Mouse (Mus musculus): ENCODE measurements around the gene Susd1. TPM values are rescaled to one million over a fixed set of nuclear protein-coding genes. Genes with fewer than 3 reads are reported as not detected.

Gene Susd1
- polyA plus RNA-seq, 1 experiment from 2014 or later = 1.4 TPM

DNA sequence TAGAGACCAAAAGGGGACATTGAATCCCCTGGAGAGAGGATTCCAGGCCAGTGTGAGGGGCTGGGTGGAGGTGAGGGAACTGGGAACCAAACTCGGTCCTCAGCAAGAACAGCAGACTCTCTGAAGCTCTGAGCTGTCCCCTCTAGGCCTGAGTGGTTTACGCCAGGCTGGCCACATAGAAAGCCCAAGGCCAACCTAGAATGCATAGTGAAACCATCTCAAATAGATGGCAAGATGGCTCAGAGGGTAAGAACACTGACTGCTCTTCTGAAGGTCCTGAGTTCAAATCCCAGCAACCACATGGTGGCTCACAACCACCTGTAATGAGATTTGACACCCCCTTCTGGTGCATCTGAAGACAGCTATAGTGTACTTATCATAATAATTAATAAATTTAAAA lies 88.1 kb downstream of the Susd1 start:
- Histone ChIP-seq H3K27ac (ENCODE audit: low read depth, low read length) (no peak overlapping the region), H3K9ac (replicated peaks; ENCODE audit: low read depth, low read length) (no peak overlapping the region), H3K36me3 (ENCODE audit: control insufficient read depth, insufficient read depth, low read length) (no peaks in the 10 kb centered on the region), H3K9me3 (ENCODE audit: control insufficient read depth, low read length) (no peaks in the 10 kb centered on the region), H3K27me3 (ENCODE audit: control insufficient read depth, insufficient read depth, low read length) (no peaks in the 10 kb centered on the region), H3K4me1 (ENCODE audit: control insufficient read depth, insufficient read depth, low read length) (no peaks in the 10 kb centered on the region), H3K4me2 (ENCODE audit: low read depth, low read length) (no peak overlapping the region), H3K4me3 (ENCODE audit: low read depth, low read length) (no peak overlapping the region)
- no peak for ATAC-seq (ENCODE audit: low read depth)
- 89% methylated on average over 2 of the region's 2 CpGs for WGBS

DNA sequence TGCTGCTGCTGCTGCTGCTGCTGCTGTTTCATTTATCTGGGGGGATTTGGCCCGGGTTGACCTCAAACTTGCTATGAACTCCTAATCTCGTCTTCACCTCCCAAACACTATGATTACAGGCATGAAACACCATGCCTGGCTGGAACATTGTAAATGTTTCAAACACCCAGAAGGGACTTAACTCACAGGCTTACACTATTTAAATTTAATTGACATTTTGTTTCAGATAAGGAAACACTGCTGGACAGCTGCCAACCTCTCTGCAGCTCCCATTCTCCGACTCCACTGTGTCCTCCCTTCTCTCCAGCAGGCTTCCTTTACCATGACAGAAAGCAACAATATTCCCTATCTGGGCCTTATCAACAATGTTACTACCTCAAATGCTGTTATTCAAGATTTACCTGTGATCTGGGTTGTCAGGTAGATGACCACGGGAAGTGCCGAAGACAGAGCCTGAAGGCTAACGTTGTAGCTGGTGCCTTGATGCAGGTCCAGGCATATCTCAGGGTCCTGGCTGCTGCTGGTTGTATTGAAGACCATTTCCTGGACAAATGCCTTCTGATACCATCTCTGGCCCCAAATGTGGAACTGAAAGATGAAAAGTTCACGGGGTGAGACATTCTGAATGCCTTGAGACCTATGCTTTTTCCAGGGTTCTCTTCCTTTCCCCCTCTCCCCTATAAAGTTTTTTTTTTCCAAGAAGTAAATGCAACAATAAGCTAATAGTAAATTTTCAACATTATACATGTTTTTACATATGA lies 88.8 kb downstream of the Susd1 start:
- 71% methylated on average over 7 of the region's 7 CpGs for WGBS
- no peaks in the 10 kb centered on the region for H3K36me3 ChIP-seq (ENCODE audit: control insufficient read depth, insufficient read depth, low read length)
- no peaks in the 10 kb centered on the region for H3K27me3 ChIP-seq (ENCODE audit: control insufficient read depth, insufficient read depth, low read length)
- no peak overlapping the region for H3K27ac ChIP-seq (ENCODE audit: low read depth, low read length)
- no peak overlapping the region for H3K4me3 ChIP-seq (ENCODE audit: low read depth, low read length)
- no peak overlapping the region for H3K9ac ChIP-seq (replicated peaks; ENCODE audit: low read depth, low read length)
- no peak for ATAC-seq (ENCODE audit: low read depth)
- no peaks in the 10 kb centered on the region for H3K9me3 ChIP-seq (ENCODE audit: control insufficient read depth, low read length)
- no peaks in the 10 kb centered on the region for H3K4me1 ChIP-seq (ENCODE audit: control insufficient read depth, insufficient read depth, low read length)
- no peak overlapping the region for H3K4me2 ChIP-seq (ENCODE audit: low read depth, low read length)

DNA sequence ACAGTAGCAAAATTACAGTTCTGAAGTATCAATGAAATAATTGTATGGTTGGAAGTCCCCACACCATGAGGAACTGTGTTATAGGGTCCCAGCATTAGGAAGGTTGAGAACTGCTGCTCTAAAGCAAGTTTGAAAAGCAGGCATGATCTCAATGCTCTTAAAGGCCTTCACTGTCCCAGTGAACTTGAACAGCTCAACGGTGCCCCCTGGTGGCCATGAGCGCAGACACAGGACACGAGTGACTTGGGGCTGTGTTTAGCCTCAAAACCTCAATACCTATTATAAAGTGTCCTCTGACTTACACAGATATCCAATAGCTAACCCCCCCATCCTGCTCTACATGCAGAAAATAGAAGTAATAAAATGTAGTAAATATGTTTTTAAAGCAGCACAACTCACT lies 97.7 kb downstream of the Susd1 start:
- Histone ChIP-seq H3K4me1 (ENCODE audit: control insufficient read depth, insufficient read depth, low read length) (no peaks in the 10 kb centered on the region), H3K27ac (ENCODE audit: low read depth, low read length) (no peak overlapping the region), H3K4me2 (ENCODE audit: low read depth, low read length) (no peak overlapping the region), H3K9me3 (ENCODE audit: control insufficient read depth, low read length) (no peaks in the 10 kb centered on the region), H3K4me3 (ENCODE audit: low read depth, low read length) (no peak overlapping the region), H3K36me3 (ENCODE audit: control insufficient read depth, insufficient read depth, low read length) (no peaks in the 10 kb centered on the region), H3K9ac (replicated peaks; ENCODE audit: low read depth, low read length) (no peak overlapping the region), H3K27me3 (ENCODE audit: control insufficient read depth, insufficient read depth, low read length) (no peaks in the 10 kb centered on the region)
- WGBS = 0% methylated on average over 3 of the region's 3 CpGs
- peak; percentile 95 for ATAC-seq (ENCODE audit: low read depth)

DNA sequence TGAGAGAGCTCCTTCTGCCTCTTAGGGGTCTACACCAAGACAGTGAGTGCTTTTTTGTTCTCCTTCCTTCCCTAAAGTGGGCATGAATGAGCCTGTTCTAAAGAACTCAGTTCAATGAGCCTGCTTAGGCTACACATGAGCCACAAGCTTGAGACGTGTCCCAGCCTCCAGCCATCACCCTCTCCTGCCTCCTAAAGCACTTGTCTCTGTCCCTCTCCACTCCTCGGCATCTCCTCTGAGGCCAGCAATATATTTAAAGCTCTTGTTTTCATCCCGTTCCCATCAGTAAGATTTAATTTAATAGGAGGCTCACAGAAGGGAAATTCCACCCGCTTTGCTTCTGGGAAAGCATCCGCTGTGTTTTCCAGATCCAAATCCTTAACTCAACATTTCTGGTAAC lies 98.4 kb downstream of the Susd1 start:
- no peak for ATAC-seq (ENCODE audit: low read depth)
- WGBS = 64% methylated on average over 5 of the region's 5 CpGs
- no peaks in the 10 kb centered on the region for H3K36me3 ChIP-seq (ENCODE audit: control insufficient read depth, insufficient read depth, low read length)
- H3K4me3 ChIP-seq (ENCODE audit: low read depth, low read length) = no peak overlapping the region
- no peak overlapping the region for H3K9ac ChIP-seq (replicated peaks; ENCODE audit: low read depth, low read length)
- H3K4me1 ChIP-seq (ENCODE audit: control insufficient read depth, insufficient read depth, low read length) = no peaks in the 10 kb centered on the region
- no peak overlapping the region for H3K4me2 ChIP-seq (ENCODE audit: low read depth, low read length)
- H3K27me3 ChIP-seq (ENCODE audit: control insufficient read depth, insufficient read depth, low read length) = no peaks in the 10 kb centered on the region
- no peaks in the 10 kb centered on the region for H3K9me3 ChIP-seq (ENCODE audit: control insufficient read depth, low read length)
- no peak overlapping the region for H3K27ac ChIP-seq (ENCODE audit: low read depth, low read length)

DNA sequence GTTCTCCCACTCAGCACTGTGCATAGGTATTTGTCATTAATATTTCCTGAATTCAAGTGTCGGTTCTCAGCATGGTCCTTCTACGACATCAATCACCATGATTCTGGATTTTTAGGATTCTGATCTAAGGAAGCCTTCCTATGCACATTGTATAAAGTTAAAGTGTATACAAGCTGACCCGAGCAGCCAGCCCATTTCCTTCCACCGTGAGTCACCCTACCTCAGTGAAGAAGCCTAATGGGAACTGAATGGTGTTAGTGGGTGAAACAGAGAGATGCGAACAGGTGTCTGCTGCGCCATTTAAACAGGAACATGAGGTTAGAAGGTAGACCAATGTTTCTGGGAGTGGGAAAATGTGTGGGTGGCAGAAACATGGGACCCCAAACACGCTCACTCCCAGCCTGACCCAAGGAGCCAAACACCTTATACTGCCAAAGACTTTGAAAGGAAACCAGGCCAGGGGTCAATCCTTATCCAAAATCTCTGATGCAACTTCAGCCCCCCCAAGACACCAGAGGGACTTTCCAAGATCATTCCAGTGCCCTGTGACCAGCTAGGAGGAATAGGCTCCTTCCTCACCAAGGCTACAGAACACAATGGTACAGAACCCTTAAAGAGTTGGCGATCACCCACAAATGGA lies 99.4 kb downstream of the Susd1 start:
- no peaks in the 10 kb centered on the region for H3K4me1 ChIP-seq (ENCODE audit: control insufficient read depth, insufficient read depth, low read length)
- 93% methylated on average over 8 of the region's 8 CpGs for WGBS
- no peak overlapping the region for H3K27ac ChIP-seq (ENCODE audit: low read depth, low read length)
- no peak overlapping the region for H3K9ac ChIP-seq (replicated peaks; ENCODE audit: low read depth, low read length)
- H3K9me3 ChIP-seq (ENCODE audit: control insufficient read depth, low read length) = no peaks in the 10 kb centered on the region
- ATAC-seq (ENCODE audit: low read depth) = no peak
- no peaks in the 10 kb centered on the region for H3K36me3 ChIP-seq (ENCODE audit: control insufficient read depth, insufficient read depth, low read length)
- H3K27me3 ChIP-seq (ENCODE audit: control insufficient read depth, insufficient read depth, low read length) = no peaks in the 10 kb centered on the region
- H3K4me3 ChIP-seq (ENCODE audit: low read depth, low read length) = no peak overlapping the region
- H3K4me2 ChIP-seq (ENCODE audit: low read depth, low read length) = no peak overlapping the region

DNA sequence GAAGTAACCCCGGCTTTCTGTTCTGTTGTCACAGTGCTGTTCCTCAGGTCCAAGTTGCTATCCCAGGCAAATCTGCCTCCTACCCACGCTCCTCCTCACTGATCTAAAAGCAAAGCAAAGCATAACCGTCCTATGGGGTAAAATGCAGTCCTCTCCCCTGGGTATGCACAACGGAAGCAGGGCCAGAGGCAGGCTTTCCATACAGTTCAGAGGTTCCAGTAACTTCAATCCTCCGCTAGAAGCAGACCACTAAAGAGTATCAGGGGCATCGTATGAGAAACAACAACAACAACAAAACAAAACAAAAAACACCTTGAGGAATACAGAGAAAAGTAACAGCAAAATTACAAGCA lies 100.9 kb downstream of the Susd1 start:
- WGBS = 84% methylated on average over 6 of the region's 6 CpGs
- H3K36me3 ChIP-seq (ENCODE audit: control insufficient read depth, insufficient read depth, low read length) = no peaks in the 10 kb centered on the region
- H3K4me1 ChIP-seq (ENCODE audit: control insufficient read depth, insufficient read depth, low read length) = no peaks in the 10 kb centered on the region
- no peaks in the 10 kb centered on the region for H3K9me3 ChIP-seq (ENCODE audit: control insufficient read depth, low read length)
- H3K4me2 ChIP-seq (ENCODE audit: low read depth, low read length) = no peak overlapping the region
- H3K27ac ChIP-seq (ENCODE audit: low read depth, low read length) = no peak overlapping the region
- H3K9ac ChIP-seq (replicated peaks; ENCODE audit: low read depth, low read length) = no peak overlapping the region
- no peak for ATAC-seq (ENCODE audit: low read depth)
- no peaks in the 10 kb centered on the region for H3K27me3 ChIP-seq (ENCODE audit: control insufficient read depth, insufficient read depth, low read length)
- H3K4me3 ChIP-seq (ENCODE audit: low read depth, low read length) = no peak overlapping the region

DNA sequence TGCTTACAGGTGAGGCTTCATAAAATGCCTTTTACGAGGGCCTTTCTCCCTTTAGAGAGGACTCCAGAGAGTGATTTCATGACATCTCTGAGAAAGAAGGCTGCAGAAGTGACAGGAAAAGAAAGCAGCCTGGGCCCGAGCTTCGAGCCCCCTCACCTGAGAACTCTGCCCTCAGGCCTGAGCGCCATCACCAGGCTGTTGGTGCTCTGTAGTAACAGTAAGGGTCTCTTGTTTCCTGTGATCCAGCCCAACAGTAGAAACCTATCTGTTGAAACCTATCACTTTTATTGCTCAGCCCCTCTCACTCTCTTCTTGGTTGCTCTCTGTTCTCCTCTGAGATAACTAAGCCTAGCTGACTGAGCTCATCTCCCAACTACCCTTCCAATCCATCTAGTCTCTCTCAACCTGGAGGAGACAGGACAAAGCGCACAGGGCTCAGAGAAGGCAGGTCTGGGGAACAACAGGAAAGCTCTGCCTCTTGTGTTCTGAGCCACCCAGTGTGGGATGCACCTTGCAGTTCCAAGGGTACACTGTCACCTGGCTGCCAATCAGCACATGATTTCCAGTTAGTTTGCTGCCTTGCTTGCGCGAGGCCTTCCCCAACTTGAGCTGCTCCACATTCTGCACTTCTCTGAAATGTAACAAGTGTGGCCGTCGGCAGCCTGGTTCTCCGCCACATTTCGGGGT lies 101.4 kb downstream of the Susd1 start:
- Histone ChIP-seq H3K27me3 (ENCODE audit: control insufficient read depth, insufficient read depth, low read length) (no peaks in the 10 kb centered on the region), H3K27ac (ENCODE audit: low read depth, low read length) (no peak overlapping the region), H3K9me3 (ENCODE audit: control insufficient read depth, low read length) (no peaks in the 10 kb centered on the region), H3K4me1 (ENCODE audit: control insufficient read depth, insufficient read depth, low read length) (no peaks in the 10 kb centered on the region), H3K4me2 (ENCODE audit: low read depth, low read length) (no peak overlapping the region), H3K9ac (replicated peaks; ENCODE audit: low read depth, low read length) (no peak overlapping the region), H3K4me3 (ENCODE audit: low read depth, low read length) (no peak overlapping the region), H3K36me3 (ENCODE audit: control insufficient read depth, insufficient read depth, low read length) (no peaks in the 10 kb centered on the region)
- WGBS = 92% methylated on average over 11 of the region's 11 CpGs
- ATAC-seq (ENCODE audit: low read depth) = no peak

DNA sequence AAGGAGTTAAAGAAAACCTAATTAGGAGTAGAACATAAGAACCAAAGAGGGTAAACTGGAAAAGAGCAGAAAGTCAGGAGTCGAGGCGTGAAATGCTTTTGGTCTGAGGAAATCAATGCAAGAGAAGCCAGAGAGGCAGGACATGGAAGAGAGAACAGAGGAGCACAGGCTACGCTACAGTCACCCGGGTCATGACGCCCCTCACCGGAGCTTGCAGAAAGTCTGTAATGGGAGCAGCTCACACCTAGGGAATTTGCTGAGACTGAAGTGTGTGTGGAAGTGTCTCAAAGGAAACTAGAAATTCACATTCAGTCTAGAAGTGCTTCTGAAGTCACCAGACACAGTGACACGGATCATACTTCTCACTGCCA lies 102.0 kb downstream of the Susd1 start:
- no peak for ATAC-seq (ENCODE audit: low read depth)
- H3K36me3 ChIP-seq (ENCODE audit: control insufficient read depth, insufficient read depth, low read length) = no peaks in the 10 kb centered on the region
- no peaks in the 10 kb centered on the region for H3K27me3 ChIP-seq (ENCODE audit: control insufficient read depth, insufficient read depth, low read length)
- no peak overlapping the region for H3K27ac ChIP-seq (ENCODE audit: low read depth, low read length)
- no peak overlapping the region for H3K9ac ChIP-seq (replicated peaks; ENCODE audit: low read depth, low read length)
- H3K4me1 ChIP-seq (ENCODE audit: control insufficient read depth, insufficient read depth, low read length) = no peaks in the 10 kb centered on the region
- H3K9me3 ChIP-seq (ENCODE audit: control insufficient read depth, low read length) = no peaks in the 10 kb centered on the region
- H3K4me3 ChIP-seq (ENCODE audit: low read depth, low read length) = no peak overlapping the region
- H3K4me2 ChIP-seq (ENCODE audit: low read depth, low read length) = no peak overlapping the region
- 89% methylated on average over 7 of the region's 7 CpGs for WGBS

All from neural tube, embryonic 14.5 days (tissue).